ENCODE assay signal across 7 mouse cellular contexts in genomic region chr19:53181003-53181861, GRCm38 (mm10). TPM values are rescaled to one million over a fixed set of nuclear protein-coding genes. Genes with fewer than 3 reads are reported as not detected.
DNase-seq lines count a peak whose midpoint lies in the region; ATAC-seq and TF ChIP-seq lines count a peak whose summit lies in the region.

No protein-coding gene starts in this region.

- ATAC-seq in heart, embryonic 16.5 days (replicated peaks; ENCODE audit: extremely low read depth, insufficient read depth, low FRiP score) = peak; percentile 41
- ATAC-seq in monocyte, adult 5-6 weeks (replicated peaks; ENCODE audit: insufficient number of reproducible peaks, low FRiP score, low TSS enrichment, poor library complexity, severe bottlenecking) = no peak

- no peak overlapping the region for H3K4me3 ChIP-seq in heart, embryonic 16.5 days (ENCODE audit: low read length)
- no peak overlapping the region for H3K4me3 ChIP-seq in small intestine, adult 2 months (ENCODE audit: low read depth, low read length)

- peak overlapping the region; percentile 10 for H3K9ac ChIP-seq in heart, embryonic 16.5 days (ENCODE audit: low read length)

- peaks cover 54% of the 10 kb centered on the region for H3K4me1 ChIP-seq in heart, embryonic 16.5 days (ENCODE audit: control insufficient read depth, insufficient read depth, low read length)
- H3K4me1 ChIP-seq in small intestine, adult 2 months (ENCODE audit: control insufficient read depth, insufficient read depth, insufficient read length, low read length) = peaks cover 19% of the 10 kb centered on the region; the same call in 1 of the 2 replicates

- DNase-seq in R1 (ENCODE audit: low read depth, low spot score) = peak; percentile 60
- DNase-seq in adrenal gland, postnatal 25 days = peak; percentile 21
- DNase-seq in kidney, postnatal 4 days = peak; percentile 78 to 83
- no peak for DNase-seq in layer of hippocampus, adult 8-10 months (ENCODE audit: low spot score in 2 of 2)

- H3K4me2 ChIP-seq in heart, embryonic 16.5 days (ENCODE audit: low read depth, low read length) = peak overlapping the region; percentile 19; the same call in 1 of the 2 replicates

- H3K9me3 ChIP-seq in heart, embryonic 16.5 days (replicated peaks; ENCODE audit: control insufficient read depth, low read length) = peaks cover 4% of the 10 kb centered on the region; the same call in 1 of the 2 replicates

- H3K27ac ChIP-seq in heart, embryonic 16.5 days (ENCODE audit: low read length) = peak overlapping the region; percentile 84
- H3K27ac ChIP-seq in small intestine, adult 2 months (ENCODE audit: insufficient read depth, low read depth, low read length) = peak overlapping the region; percentile 18; the same call in 1 of the 2 replicates

- H3K36me3 ChIP-seq in heart, embryonic 16.5 days (ENCODE audit: control insufficient read depth, insufficient read depth) = 0 out of 2 replicates have a peak, but pooled peaks cover 3% of the 10 kb centered on the region
- H3K36me3 ChIP-seq in small intestine, adult 2 months (ENCODE audit: control insufficient read depth, insufficient read depth, low read length) = no peaks in the 10 kb centered on the region

- WGBS in heart, embryonic 16.5 days = 49% methylated on average over 19 of the region's 19 CpGs
- WGBS in small intestine, adult 2 months = 74% methylated on average over 19 of the region's 19 CpGs

- no peaks in the 10 kb centered on the region for H3K27me3 ChIP-seq in heart, embryonic 16.5 days (ENCODE audit: control insufficient read depth, insufficient read depth, low read length)
- no peaks in the 10 kb centered on the region for H3K27me3 ChIP-seq in small intestine, adult 2 months (ENCODE audit: control insufficient read depth, insufficient read depth, low read length)

- TF ChIP-seq POLR2A in small intestine, adult 2 months (IDR thresholded peaks at IDR 0.05; ENCODE audit: low read depth, low read length) = no peak

- no peak for TF ChIP-seq CTCF in small intestine, adult 2 months (IDR thresholded peaks at IDR 0.05; ENCODE audit: extremely low read depth, insufficient read length, insufficient replicate concordance, low read depth, low read length)

RNA-seq across cellular contexts. Expression of gene Add3, which starts 41.0 kb away (rescaled TPM):
- 48.3 and 51.8 TPM in 2 replicates for total RNA-seq in adrenal gland, postnatal 25 days (2021)
- polyA plus RNA-seq in heart, embryonic 16.5 days (2015; fragmentation: Nextera tagmentation; extraction: Ambion mirVana) = 107 and 109 TPM in 2 replicates
- polyA plus RNA-seq in small intestine, adult 2 months (2012; rRNA removed) = 8.1 and 20.2 TPM in 2 replicates
- 301 to 321 TPM (median 307 TPM) in 3 replicates for total RNA-seq in monocyte, adult 5-6 weeks (2017)
- total RNA-seq in layer of hippocampus, adult 8-10 months (2022) = 100 to 1,000 TPM; 121 to 162 (median 144) TPM

Comparison
In these comparisons a context has a peak if more than half of its experiments do, and no peak if none do; other contexts are left out.
1. DNase-seq: peak in R1 (single experiment), adrenal gland, postnatal 25 days (single experiment) and kidney, postnatal 4 days (2 of 2); none in layer of hippocampus, adult 8-10 months (0 of 2).